Mouse (Mus musculus) kidney, postnatal 4 days (tissue): ENCODE measurements around the gene Tex30.

ENCODE experiments used
- DNase-seq, 2 experiments: peaks; one replicate each; pipeline ENCODE4 v3.0.0; 2021; ENCODE audit warnings: mixed read lengths in 2 of 2

Gene Tex30

DNA sequence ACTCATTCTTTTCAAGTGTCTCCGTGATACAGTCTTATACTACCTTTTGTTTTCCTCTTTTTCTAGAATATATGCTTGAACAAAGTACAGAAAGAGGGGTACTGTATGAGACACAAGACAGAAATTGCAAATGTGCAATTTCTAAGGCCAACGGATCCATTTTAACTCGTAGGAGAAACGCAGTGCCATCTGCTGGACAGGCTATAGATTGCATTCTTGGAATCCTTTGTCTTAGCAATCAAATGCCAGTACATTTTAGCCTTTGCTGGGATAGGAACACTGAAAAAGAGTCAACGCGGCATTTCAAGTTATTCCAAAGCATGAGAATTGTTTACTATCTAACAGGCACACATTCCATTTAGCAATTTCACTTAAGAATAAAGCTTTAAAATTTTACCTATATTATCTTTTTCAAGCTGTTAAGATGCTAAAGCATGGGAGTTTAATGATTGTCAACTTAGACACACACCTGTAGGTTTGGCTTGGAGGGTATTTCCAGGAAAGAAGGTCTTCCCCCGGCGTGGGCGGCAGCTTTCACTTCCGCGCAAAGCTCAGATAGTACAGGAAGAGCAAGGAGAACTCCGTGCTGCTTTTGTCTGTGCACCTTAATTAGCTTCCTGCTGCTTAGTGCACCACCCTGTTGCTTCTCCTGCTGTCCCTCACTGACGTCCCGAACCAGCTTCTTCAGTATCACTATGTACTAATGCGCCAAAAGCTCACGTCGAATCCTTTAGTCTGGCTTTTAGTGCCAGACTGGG, 60.3 kb downstream of the Tex30 start:
- DNase-seq: peak; percentile 74
